Mouse (Mus musculus): ENCODE measurements at regions not wholly inside any gene's neighbourhood (a gene's known extent, or its start where the extent isn't known, plus 50 kb on each side); places are given as distances from the start of the nearest gene placed in this dataset.

DNA sequence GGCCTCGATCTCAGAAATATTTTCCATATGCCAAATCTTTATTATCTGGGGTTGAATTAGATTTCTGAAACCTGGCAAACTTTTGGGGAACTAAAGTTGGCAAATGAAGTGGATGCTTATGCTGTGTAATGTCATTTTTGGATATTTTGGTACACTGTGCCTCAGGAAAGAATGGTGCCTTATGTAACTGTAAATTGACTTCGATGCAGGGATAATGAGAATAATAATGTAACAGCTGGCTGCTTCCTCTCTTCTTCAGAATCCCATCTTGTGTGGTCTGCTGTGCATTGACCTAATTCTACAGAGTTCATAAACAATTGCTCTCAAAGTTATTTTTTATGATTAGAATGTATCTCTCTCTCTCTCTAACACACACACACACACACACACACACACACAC lies 545.6 kb downstream of the Tfap2b start:
- Histone ChIP-seq H3K36me3 (no peaks in the 10 kb centered on the region), H3K27me3 (no peaks in the 10 kb centered on the region), H3K4me2 (no peak overlapping the region), H3K9me3 (no peaks in the 10 kb centered on the region), H3K27ac (no peak overlapping the region), H3K9ac (replicated peaks) (no peak overlapping the region), H3K4me1 (replicated peaks) (no peaks in the 10 kb centered on the region), H3K4me3 (replicated peaks) (no peak overlapping the region)
- no peak for ATAC-seq (ENCODE audit: insufficient number of reproducible peaks, insufficient read depth, low FRiP score, low TSS enrichment, low read depth)
- 90% methylated on average over 2 of the region's 2 CpGs for WGBS

GRCm38 (mm10) chr1:19757921-19758436 lies 549.3 kb downstream of the Tfap2b start:
- Histone ChIP-seq H3K9me3 (no peaks in the 10 kb centered on the region), H3K27me3 (no peaks in the 10 kb centered on the region), H3K9ac (replicated peaks) (no peak overlapping the region), H3K36me3 (no peaks in the 10 kb centered on the region), H3K4me1 (replicated peaks) (no peaks in the 10 kb centered on the region), H3K4me2 (no peak overlapping the region), H3K4me3 (replicated peaks) (no peak overlapping the region), H3K27ac (no peak overlapping the region)
- ATAC-seq (ENCODE audit: insufficient number of reproducible peaks, insufficient read depth, low FRiP score, low TSS enrichment, low read depth), result no peak
- 76% methylated on average over 3 of the region's 3 CpGs for WGBS

GRCm38 (mm10) chr1:19766879-19767278 lies 558.2 kb downstream of the Tfap2b start:
- H3K9ac ChIP-seq (replicated peaks), result no peak overlapping the region
- H3K36me3 ChIP-seq, result no peaks in the 10 kb centered on the region
- ATAC-seq (ENCODE audit: insufficient number of reproducible peaks, insufficient read depth, low FRiP score, low TSS enrichment, low read depth), result no peak
- H3K4me2 ChIP-seq, result no peak overlapping the region
- no peaks in the 10 kb centered on the region for H3K27me3 ChIP-seq
- H3K4me1 ChIP-seq (replicated peaks), result peaks cover 12% of the 10 kb centered on the region; the same call in 1 of the 2 replicates
- no peak overlapping the region for H3K27ac ChIP-seq
- no peak overlapping the region for H3K4me3 ChIP-seq (replicated peaks)
- no peaks in the 10 kb centered on the region for H3K9me3 ChIP-seq

DNA sequence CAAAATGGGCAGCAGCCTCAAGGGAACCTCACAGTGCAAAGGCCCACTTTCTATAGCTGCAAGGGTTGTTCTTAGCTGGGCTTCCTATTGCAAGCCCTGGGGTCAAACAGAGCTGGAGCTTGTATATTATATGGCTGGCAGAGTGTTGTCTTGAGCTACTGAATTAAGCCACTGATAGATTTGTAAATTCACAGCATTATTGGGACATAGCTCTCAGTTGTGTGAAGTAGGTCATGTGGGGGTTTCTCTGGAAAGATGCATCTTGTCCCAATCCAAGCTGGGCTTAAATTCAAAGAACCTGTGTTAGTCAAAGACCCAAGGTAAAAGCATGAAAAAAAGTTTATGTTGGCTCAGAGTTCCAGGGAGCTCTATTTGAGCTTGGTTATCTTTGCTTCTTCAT lies 563.6 kb downstream of the Tfap2b start:
- Histone ChIP-seq H3K4me3 (replicated peaks) (no peak overlapping the region), H3K4me2 (no peak overlapping the region), H3K4me1 (replicated peaks) (peaks cover 10% of the 10 kb centered on the region; the same call in 1 of the 2 replicates), H3K36me3 (no peaks in the 10 kb centered on the region), H3K27ac (no peak overlapping the region), H3K9me3 (no peaks in the 10 kb centered on the region), H3K27me3 (no peaks in the 10 kb centered on the region), H3K9ac (replicated peaks) (no peak overlapping the region)
- ATAC-seq (ENCODE audit: insufficient number of reproducible peaks, insufficient read depth, low FRiP score, low TSS enrichment, low read depth), result no peak

DNA sequence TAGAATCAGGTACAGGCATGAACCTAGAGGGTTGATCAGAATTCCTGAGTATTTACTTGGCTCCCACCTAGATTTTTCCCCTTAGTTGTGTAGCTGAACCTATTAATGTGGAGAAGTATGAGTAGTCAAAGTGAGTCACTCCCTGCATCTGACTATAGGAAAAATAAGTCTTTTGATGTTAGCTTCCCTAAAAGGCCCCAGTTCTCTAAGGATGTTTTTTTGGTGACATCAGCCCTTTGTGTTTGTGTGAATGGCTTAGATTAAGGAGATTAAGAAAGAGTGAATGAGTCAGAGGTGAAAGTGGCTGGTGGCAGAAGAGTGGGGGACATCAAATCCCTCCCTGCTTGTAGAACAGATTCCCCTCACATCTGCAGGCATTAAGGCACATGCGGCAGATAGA lies 565.8 kb downstream of the Tfap2b start:
- no peak overlapping the region for H3K4me3 ChIP-seq (replicated peaks)
- no peaks in the 10 kb centered on the region for H3K9me3 ChIP-seq
- H3K4me1 ChIP-seq (replicated peaks), result no peaks in the 10 kb centered on the region
- WGBS, result 83% methylated on average over 1 of the region's 1 CpGs
- no peaks in the 10 kb centered on the region for H3K36me3 ChIP-seq
- ATAC-seq (ENCODE audit: insufficient number of reproducible peaks, insufficient read depth, low FRiP score, low TSS enrichment, low read depth), result no peak
- no peaks in the 10 kb centered on the region for H3K27me3 ChIP-seq
- no peak overlapping the region for H3K27ac ChIP-seq
- H3K4me2 ChIP-seq, result no peak overlapping the region
- H3K9ac ChIP-seq (replicated peaks), result no peak overlapping the region

DNA sequence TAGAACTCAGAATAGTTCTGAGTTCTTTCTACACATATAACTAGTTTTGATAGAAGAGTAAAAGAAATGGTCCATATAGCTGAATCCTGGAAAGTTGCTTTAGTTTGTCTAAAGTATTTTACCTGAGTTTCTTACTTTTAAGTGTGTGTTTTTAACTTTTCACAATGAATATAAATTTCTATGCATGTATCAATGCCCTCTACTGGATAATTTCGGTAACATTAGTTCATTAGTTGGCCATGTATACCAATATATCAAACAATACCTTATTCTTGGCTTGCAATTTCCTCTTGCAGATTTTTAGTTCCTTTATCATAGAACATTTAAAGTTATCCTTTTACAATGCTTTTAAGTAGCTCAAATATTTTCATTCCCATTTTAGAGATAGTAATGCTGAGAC lies 568.8 kb downstream of the Tfap2b start:
- H3K9ac ChIP-seq (replicated peaks), result no peak overlapping the region
- no peaks in the 10 kb centered on the region for H3K36me3 ChIP-seq
- no peak overlapping the region for H3K27ac ChIP-seq
- no peak for ATAC-seq (ENCODE audit: insufficient number of reproducible peaks, insufficient read depth, low FRiP score, low TSS enrichment, low read depth)
- no peak overlapping the region for H3K4me2 ChIP-seq
- no peak overlapping the region for H3K4me3 ChIP-seq (replicated peaks)
- no peaks in the 10 kb centered on the region for H3K4me1 ChIP-seq (replicated peaks)
- no peaks in the 10 kb centered on the region for H3K9me3 ChIP-seq
- H3K27me3 ChIP-seq, result no peaks in the 10 kb centered on the region
- WGBS, result 89% methylated on average over 1 of the region's 1 CpGs

GRCm38 (mm10) chr1:19786971-19787370 lies 578.3 kb downstream of the Tfap2b start:
- no peak overlapping the region for H3K4me2 ChIP-seq
- no peak for ATAC-seq (ENCODE audit: insufficient number of reproducible peaks, insufficient read depth, low FRiP score, low TSS enrichment, low read depth)
- no peaks in the 10 kb centered on the region for H3K27me3 ChIP-seq
- H3K9ac ChIP-seq (replicated peaks), result no peak overlapping the region
- no peak overlapping the region for H3K4me3 ChIP-seq (replicated peaks)
- no peaks in the 10 kb centered on the region for H3K36me3 ChIP-seq
- H3K9me3 ChIP-seq, result no peaks in the 10 kb centered on the region
- 63% methylated on average over 2 of the region's 2 CpGs for WGBS
- H3K4me1 ChIP-seq (replicated peaks), result no peaks in the 10 kb centered on the region
- H3K27ac ChIP-seq, result no peak overlapping the region

GRCm38 (mm10) chr1:19794124-19794523 lies 585.4 kb downstream of the Tfap2b start:
- Histone ChIP-seq H3K36me3 (no peaks in the 10 kb centered on the region), H3K9me3 (no peaks in the 10 kb centered on the region), H3K4me1 (replicated peaks) (no peaks in the 10 kb centered on the region), H3K9ac (replicated peaks) (no peak overlapping the region), H3K4me3 (replicated peaks) (no peak overlapping the region), H3K27ac (no peak overlapping the region), H3K4me2 (no peak overlapping the region), H3K27me3 (no peaks in the 10 kb centered on the region)
- WGBS, result 81% methylated on average over 2 of the region's 2 CpGs
- no peak for ATAC-seq (ENCODE audit: insufficient number of reproducible peaks, insufficient read depth, low FRiP score, low TSS enrichment, low read depth)

GRCm38 (mm10) chr1:19825887-19826286 lies 617.2 kb downstream of the Tfap2b start:
- no peak for ATAC-seq (ENCODE audit: insufficient number of reproducible peaks, insufficient read depth, low FRiP score, low TSS enrichment, low read depth)
- no peaks in the 10 kb centered on the region for H3K4me1 ChIP-seq (replicated peaks)
- WGBS, result 90% methylated on average over 3 of the region's 3 CpGs
- no peaks in the 10 kb centered on the region for H3K36me3 ChIP-seq
- H3K27me3 ChIP-seq, result no peaks in the 10 kb centered on the region
- H3K4me2 ChIP-seq, result no peak overlapping the region
- no peak overlapping the region for H3K9ac ChIP-seq (replicated peaks)
- no peak overlapping the region for H3K27ac ChIP-seq
- H3K9me3 ChIP-seq, result no peaks in the 10 kb centered on the region
- no peak overlapping the region for H3K4me3 ChIP-seq (replicated peaks)

DNA sequence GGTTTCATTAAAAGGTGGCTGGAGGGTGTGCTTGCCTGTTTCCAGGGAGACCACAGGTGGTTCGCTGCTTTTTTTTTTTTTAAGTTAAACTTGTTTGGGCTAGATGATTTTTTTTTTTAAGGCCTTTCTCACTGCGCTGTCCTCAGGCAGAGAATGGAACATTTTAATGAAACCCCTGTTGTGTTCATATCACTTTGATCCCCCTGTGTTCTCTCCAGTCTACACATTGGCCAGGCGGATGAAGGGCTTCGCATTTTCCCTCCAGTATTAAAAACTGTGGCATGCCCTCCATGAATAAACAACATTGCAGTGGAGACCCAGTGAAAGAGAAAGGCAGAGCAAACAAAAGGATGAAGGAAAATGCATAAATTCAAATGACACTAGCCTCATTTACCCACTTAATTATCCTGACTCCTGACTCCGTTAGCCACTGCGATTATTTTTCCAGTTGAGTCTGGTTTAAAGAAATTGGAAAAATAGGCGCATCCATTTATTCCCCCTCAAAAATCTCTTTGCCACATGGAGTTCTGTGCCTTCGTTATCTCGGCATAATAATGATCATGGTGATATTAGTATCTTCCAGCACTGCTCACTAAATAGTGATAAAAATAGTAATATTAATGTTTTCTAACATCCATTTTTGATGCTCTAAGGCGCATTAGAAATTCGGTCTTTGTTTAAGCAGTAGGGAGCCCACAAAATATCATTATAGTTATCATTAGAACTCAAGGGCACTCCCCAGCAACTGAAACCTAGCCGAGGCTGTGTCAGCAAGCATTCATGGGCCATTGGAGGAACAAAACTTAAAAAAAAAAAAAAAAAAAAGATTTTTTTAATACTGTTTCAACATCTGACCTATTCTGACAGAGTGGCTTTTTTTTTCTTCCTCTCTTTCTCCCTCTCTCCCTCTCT lies 618.0 kb downstream of the Tfap2b start:
- no peaks in the 10 kb centered on the region for H3K36me3 ChIP-seq
- no peak overlapping the region for H3K4me2 ChIP-seq
- no peaks in the 10 kb centered on the region for H3K4me1 ChIP-seq (replicated peaks)
- no peak overlapping the region for H3K27ac ChIP-seq
- H3K4me3 ChIP-seq (replicated peaks), result no peak overlapping the region
- no peak overlapping the region for H3K9ac ChIP-seq (replicated peaks)
- no peaks in the 10 kb centered on the region for H3K9me3 ChIP-seq
- no peak; the same call in 1 of the 2 replicates for ATAC-seq (ENCODE audit: insufficient number of reproducible peaks, insufficient read depth, low FRiP score, low TSS enrichment, low read depth)
- no peaks in the 10 kb centered on the region for H3K27me3 ChIP-seq
- 77% methylated on average over 12 of the region's 12 CpGs for WGBS

DNA sequence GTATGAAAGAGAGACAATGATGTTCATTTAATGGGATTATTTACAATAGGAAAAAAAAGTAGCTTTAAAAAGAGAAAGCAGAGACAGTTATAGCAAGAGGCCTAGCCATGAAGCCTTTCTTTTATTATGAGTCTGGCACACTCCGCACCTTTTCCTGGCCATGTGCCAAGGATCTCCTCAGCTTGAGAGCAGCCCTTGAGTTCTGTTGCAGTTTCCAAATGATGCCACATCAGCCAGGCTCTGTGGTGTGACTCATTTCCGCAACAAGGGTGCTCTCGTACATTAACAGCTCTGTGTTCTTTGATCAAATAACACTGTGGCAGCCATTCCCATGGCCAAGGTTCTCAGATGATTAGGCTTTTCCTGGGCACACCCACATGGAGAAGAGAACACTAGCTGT lies 641.2 kb downstream of the Tfap2b start:
- ATAC-seq (ENCODE audit: insufficient number of reproducible peaks, insufficient read depth, low FRiP score, low TSS enrichment, low read depth), result no peak
- no peak overlapping the region for H3K4me2 ChIP-seq
- no peaks in the 10 kb centered on the region for H3K36me3 ChIP-seq
- 80% methylated on average over 3 of the region's 3 CpGs for WGBS
- no peaks in the 10 kb centered on the region for H3K27me3 ChIP-seq
- no peak overlapping the region for H3K4me3 ChIP-seq (replicated peaks)
- no peaks in the 10 kb centered on the region for H3K9me3 ChIP-seq
- no peak overlapping the region for H3K27ac ChIP-seq
- no peaks in the 10 kb centered on the region for H3K4me1 ChIP-seq (replicated peaks)
- no peak overlapping the region for H3K9ac ChIP-seq (replicated peaks)

DNA sequence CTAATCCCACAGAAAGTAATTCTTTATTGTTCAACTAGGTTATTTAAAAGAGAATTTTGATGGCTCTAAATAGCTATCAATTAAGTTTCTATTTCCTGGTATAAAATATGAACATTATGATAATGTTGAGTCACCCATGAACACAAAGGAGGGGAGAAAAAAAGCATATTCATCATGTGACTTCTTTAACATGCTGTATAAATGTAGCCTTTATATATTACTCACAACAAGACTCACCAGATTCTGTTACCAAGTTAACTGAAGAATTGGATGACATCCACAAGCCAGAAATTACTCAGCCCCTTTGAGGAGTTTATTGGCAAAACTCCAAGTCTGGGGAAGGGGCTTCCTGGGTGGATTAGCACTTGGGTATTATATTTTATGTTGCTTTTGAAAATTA lies 648.5 kb downstream of the Tfap2b start:
- H3K27ac ChIP-seq, result no peak overlapping the region
- no peak overlapping the region for H3K9ac ChIP-seq (replicated peaks)
- H3K4me2 ChIP-seq, result no peak overlapping the region
- H3K36me3 ChIP-seq, result no peaks in the 10 kb centered on the region
- H3K27me3 ChIP-seq, result no peaks in the 10 kb centered on the region
- no peaks in the 10 kb centered on the region for H3K4me1 ChIP-seq (replicated peaks)
- no peak for ATAC-seq (ENCODE audit: insufficient number of reproducible peaks, insufficient read depth, low FRiP score, low TSS enrichment, low read depth)
- no peaks in the 10 kb centered on the region for H3K9me3 ChIP-seq
- no peak overlapping the region for H3K4me3 ChIP-seq (replicated peaks)
